In genomic region chr16:29838981-29839661, GRCm38 (mm10) we compare ENCODE assay signal across 8 mouse cellular contexts.
DNase-seq lines count a peak whose midpoint lies in the region; ATAC-seq and TF ChIP-seq lines count a peak whose summit lies in the region.

No protein-coding gene starts in this region.

- no peak for TF ChIP-seq CTCF in bone marrow macrophage, adult 2 months (IDR thresholded peaks at IDR 0.05; ENCODE audit: low read depth, low read length)

- peak; percentile 34 for ATAC-seq in hindbrain, embryonic 13.5 days (ENCODE audit: low FRiP score)

- no peak for TF ChIP-seq POLR2A in bone marrow macrophage, adult 2 months (IDR thresholded peaks at IDR 0.05; ENCODE audit: borderline replicate concordance, low read depth, low read length)

- WGBS in hindbrain, embryonic 13.5 days = 6% methylated on average over 28 of the region's 28 CpGs

- peak overlapping the region; percentile 39 for H3K4me3 ChIP-seq in bone marrow macrophage, adult 2 months (ENCODE audit: insufficient read depth, low read length)
- H3K4me3 ChIP-seq in hindbrain, embryonic 13.5 days = peak overlapping the region; percentile 29

- no peak overlapping the region for H3K27ac ChIP-seq in bone marrow macrophage, adult 2 months (ENCODE audit: insufficient read depth, low read depth, low read length)
- 0 out of 2 replicates have a peak overlapping the region, but pooled peaks have one; percentile 14 for H3K27ac ChIP-seq in hindbrain, embryonic 13.5 days

- H3K4me2 ChIP-seq in hindbrain, embryonic 13.5 days = peak overlapping the region; percentile 52

- no peaks in the 10 kb centered on the region; the same call in 1 of the 2 replicates for H3K4me1 ChIP-seq in bone marrow macrophage, adult 2 months (ENCODE audit: control insufficient read depth, insufficient read depth, low read length)
- H3K4me1 ChIP-seq in hindbrain, embryonic 13.5 days (replicated peaks) = peaks cover 28% of the 10 kb centered on the region

- H3K27me3 ChIP-seq in hindbrain, embryonic 13.5 days = peaks cover 83% of the 10 kb centered on the region

- no peaks in the 10 kb centered on the region for H3K36me3 ChIP-seq in hindbrain, embryonic 13.5 days

- H3K9me3 ChIP-seq in hindbrain, embryonic 13.5 days = no peaks in the 10 kb centered on the region

- H3K9ac ChIP-seq in hindbrain, embryonic 13.5 days = peak overlapping the region; percentile 56

- peak; percentile 67 to 76 for DNase-seq in adrenal gland, adult (ENCODE audit: inconsistent age in 2 of 2, low spot score in 1 of 2)
- DNase-seq in adrenal gland, postnatal 4 days (ENCODE audit: low spot score in 2 of 2) = no peak
- DNase-seq in forelimb bud, embryonic 11.5 days (ENCODE audit: low read depth, low spot score) = peak; percentile 88
- DNase-seq in layer of hippocampus, postnatal 36 days = peak; percentile 58 to 65
- DNase-seq in lung, postnatal 36 days = peak; percentile 65
- peak; percentile 89 for DNase-seq in right cerebral cortex, postnatal 14 days

Comparison
In these comparisons a context has a peak if more than half of its experiments do, and no peak if none do; other contexts are left out.
1. DNase-seq: peak in adrenal gland, adult (2 of 2), forelimb bud, embryonic 11.5 days (single experiment), layer of hippocampus, postnatal 36 days (2 of 2), lung, postnatal 36 days (single experiment) and right cerebral cortex, postnatal 14 days (single experiment); none in adrenal gland, postnatal 4 days (0 of 2).